Mouse (Mus musculus) CH12.LX (cell line): ENCODE measurements around the gene Psmd11.

Experiments
- CTCF ChIP-seq, 2 experiments: IDR thresholded peaks in 1 of 2; conservative IDR thresholded peaks in 1 of 2; 2 replicates each; pipeline ENCODE4 v1.5.1; 2011 to 2012; ENCODE audit warnings: low read depth in 2 of 2, low read length in 2 of 2, improper control_type of control experiment in 1 of 2, inconsistent platforms in 1 of 2, mild to moderate bottlenecking in 1 of 2, moderate library complexity in 1 of 2
- ETS1 ChIP-seq: conservative IDR thresholded peaks from 2 replicates; pipeline ENCODE4 v1.6.1; 2012; ENCODE audit warnings: low read depth, mild to moderate bottlenecking, inconsistent platforms, low read length, improper control_type of control experiment, moderate library complexity
- MAZ ChIP-seq: IDR thresholded peaks from 2 replicates; pipeline ENCODE4 v1.6.1; 2012; ENCODE audit warnings: low read depth, mild to moderate bottlenecking, inconsistent platforms, low read length, improper control_type of control experiment, moderate library complexity
- SIN3A ChIP-seq: IDR thresholded peaks from 2 replicates; pipeline ENCODE4 v1.6.1; 2012; ENCODE audit warnings: low read length, improper control_type of control experiment, inconsistent platforms
- ZC3H11A ChIP-seq: IDR thresholded peaks from 2 replicates; pipeline ENCODE4 v1.6.1; 2012; ENCODE audit warnings: low read depth, mild to moderate bottlenecking, inconsistent platforms, low read length, improper control_type of control experiment
- ZMIZ1 ChIP-seq: IDR thresholded peaks from 2 replicates; pipeline ENCODE4 v1.6.1; 2012; ENCODE audit warnings: low read depth, mild to moderate bottlenecking, inconsistent platforms, low read length, improper control_type of control experiment

DNA sequence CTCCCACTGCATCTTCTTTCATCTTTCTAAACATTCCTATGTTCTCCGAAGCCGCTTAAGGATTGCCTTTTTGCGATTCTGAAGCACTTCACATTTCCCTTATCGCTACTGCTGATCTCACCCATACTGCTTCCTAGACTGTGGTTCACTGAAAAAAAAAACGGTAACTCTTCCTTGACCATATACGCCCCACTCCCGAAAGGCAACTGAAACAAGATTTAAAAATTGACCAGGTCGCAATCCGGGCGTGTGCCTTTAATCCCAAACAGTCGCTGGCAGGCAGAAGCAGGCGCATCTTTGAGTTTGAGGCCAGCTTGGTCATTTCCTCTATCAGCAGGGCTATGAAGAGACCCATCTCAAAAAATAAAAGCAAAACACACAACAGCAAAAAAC, 45.8 kb upstream of the Psmd11 start:
- TF ChIP-seq CTCF (conservative IDR thresholded peaks at IDR 0.05 in 1 of 2, IDR thresholded peaks at IDR 0.05 in 1 of 2; ENCODE audit: low read depth in 2 of 2, low read length in 2 of 2), result no peak
- no peak for TF ChIP-seq SIN3A
- TF ChIP-seq ETS1, result no peak
- TF ChIP-seq ZMIZ1, result no peak
- TF ChIP-seq MAZ, result no peak
- TF ChIP-seq ZC3H11A, result no peak
